Mouse (Mus musculus) ovary, postnatal 14 days (tissue): ENCODE measurements around the gene Padi2.

ENCODE experiments used
- DNase-seq: peaks from one replicate; pipeline ENCODE4 v3.0.0; 2022; ENCODE audit warnings: low spot score

The Padi2 gene

DNA sequence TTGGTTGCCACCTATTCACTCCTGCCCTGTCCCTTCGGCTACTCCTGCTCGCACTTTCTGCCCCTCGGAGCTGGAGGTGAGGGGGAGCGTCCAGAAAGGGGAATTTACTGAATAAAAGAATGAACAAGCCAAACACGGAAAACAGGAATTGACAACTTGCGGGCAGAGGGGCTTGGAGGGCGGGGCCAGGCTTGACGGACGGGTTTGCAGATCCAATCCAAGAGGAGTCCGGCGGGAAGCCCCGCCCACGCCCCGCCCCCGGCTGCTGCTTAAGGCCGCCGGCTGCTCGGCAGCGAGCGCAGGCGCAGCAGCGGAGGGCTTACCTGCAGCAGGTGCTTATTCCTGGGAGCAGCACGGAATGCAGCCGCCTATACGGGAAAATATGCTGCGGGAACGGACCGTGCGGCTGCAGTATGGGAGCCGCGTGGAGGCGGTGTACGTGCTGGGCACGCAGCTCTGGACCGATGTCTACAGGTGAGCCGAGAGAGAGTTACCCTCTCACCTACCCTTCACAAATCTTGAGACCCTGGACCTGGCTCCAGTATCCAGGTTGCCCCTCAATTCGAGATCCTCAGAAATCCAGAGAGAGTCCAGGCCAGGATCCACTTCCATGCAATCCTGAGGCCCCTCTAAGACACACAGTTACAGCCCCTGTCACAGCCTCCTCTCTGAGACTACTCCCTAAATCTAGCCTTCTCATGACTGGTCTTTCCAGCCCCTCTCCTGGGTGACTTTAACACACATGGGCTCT is at the start of gene Padi2:
TSS of gene Padi2 (plus strand) at position 269 of the 751 bp plus-strand sequence.
- DNase-seq: peak; percentile 46

DNA sequence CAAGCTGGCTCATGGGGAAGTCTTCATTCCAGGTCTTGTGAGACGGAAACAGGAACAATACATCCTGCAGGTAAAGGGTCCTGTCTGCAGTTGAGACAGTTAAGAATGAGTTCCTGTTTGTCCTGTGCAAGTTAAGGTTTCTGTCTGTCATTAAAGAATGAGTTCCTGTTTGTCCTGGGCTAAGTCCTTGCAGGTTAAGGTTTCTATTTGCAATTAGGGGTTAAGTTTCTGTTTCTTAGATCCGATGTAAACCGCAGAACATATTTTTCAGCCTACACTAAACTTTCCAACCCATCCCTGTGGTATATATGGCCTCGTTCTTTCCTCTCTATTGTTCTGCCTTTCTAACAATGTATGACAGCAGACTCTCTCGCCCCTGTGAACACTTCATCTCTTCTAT is 49.1 kb upstream of the Padi2 start:
- no peak for DNase-seq

DNA sequence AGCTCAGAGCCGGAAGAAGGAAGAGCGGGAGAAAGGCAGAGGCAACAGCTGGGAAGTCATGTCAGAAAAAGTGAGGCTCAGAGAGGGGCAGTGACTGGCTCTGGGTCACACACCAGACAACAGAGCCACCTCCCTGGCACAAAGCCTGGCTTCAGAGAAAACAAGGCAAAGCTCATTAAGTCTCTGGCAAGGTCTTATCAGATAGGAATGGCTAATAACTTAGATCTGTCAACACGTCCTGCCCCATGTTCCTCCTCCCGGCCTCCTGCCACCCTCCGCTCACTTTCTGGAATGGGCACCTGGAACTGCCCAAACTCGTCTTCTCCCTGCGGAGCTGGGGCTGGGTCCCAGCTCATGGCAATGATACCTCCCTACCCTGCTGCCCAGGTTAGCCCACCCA is 48.3 kb upstream of the Padi2 start:
- DNase-seq: no peak

DNA sequence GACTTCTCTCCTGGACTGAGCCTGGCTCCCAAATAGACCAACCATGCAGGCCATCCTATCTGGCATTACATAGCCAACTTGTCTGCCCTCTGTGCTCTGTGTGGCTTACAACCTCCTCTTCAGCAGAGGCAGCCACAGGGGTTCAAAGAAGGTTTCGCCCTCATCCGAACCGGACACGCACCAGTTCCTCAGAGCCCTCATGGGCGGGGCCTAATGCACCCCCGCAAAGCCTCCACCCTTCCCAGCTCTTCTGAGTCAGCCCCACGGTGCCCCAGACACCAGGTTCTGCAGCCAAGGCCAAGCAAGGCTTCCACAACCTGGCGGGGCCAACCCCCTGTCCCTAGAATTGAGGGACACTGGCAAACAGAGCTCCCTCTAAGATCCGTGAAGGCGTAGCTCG is 46.9 kb upstream of the Padi2 start:
- DNase-seq: no peak

DNA sequence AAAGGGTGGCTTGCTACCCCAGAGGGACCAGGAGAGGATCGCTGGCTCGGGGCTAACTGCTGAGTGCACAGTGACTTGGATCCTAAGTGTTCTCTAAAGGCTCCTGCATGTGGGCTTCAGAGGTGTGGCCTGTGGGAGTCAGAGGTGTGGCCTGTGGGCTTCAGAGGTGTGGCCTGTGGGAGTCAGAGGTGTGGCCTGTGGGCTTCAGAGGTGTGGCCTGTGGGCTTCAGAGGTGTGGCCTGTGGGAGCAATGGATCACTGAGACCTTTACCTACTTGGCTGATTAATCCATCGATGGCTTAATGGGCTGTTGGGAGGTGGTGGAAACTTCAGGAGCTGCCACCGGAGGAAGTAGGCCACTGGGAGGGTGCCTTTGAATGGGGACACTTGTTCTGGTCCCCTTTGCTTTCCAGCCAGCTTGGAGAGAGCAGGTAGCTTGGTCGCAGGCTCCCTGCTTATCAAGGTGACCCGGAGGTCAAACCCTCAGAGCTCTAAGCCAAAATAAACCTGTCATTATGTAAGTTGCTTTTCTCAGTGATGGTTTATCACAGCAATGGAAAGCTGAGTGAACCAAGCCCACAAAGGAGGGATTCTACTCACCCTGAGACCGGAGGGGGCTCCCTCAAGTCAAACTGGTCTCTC is 45.9 kb upstream of the Padi2 start:
- DNase-seq: no peak

DNA sequence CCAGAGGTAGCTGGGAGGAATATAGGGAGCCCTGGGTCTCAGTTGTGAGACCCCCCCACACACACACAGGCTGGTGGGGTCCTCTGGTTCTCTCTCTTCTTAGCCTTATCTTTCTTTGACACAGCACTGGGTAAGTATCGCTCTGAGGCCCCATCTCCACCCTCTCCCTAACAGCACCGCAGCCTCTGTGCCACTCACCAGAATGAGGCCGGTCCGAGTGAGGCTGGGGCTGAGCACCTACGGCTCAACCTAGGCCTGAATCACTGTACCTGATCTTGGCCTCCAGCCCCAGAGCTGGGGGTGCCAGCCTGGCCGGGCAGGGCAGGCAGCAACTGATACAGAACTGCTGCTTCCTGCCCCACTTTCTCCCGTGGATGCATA is 45.4 kb upstream of the Padi2 start:
- no peak for DNase-seq

GRCm38 (mm10) chr4:140862036-140862650 is 44.0 kb upstream of the Padi2 start:
- DNase-seq: no peak

DNA sequence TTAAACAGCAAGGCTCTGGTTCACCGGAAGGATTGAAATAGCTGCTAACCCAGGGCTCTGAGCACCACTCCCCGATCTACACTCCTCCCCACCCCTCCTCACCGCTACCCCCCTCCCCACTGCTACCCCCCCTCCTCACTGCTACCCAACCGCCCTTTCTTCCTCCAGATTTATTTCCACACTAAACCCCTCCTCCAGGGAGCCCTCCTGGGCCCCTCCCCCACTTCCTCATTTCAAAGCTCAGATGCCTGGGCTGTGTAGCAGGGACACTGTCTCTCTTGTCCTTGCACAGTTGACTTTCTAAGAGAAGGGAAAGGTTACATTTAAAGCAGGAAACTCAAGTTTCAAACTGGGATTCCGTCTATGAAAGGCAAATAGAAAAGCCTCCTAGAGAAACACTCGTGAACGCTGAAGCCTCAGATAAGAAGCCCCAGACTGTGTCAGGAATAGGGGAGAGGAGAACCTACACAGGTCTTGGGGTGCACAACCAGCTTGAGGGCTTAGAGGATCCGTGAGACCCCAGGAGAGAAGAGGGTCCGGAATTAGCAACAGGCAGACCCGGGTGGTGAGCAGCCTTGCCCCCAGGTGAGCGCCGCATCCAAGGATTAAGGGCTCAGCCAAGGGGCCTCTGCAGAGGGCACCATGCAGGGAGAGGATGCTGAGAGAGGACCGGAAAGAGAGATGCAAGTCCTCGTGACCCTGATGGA is 37.5 kb upstream of the Padi2 start:
- DNase-seq: no peak

- no peak for DNase-seq
Measured at GRCm38 (mm10) chr4:140869945-140870344, 36.2 kb upstream of the Padi2 start.

GRCm38 (mm10) chr4:140870876-140871275 is 35.3 kb upstream of the Padi2 start:
- DNase-seq: no peak

DNA sequence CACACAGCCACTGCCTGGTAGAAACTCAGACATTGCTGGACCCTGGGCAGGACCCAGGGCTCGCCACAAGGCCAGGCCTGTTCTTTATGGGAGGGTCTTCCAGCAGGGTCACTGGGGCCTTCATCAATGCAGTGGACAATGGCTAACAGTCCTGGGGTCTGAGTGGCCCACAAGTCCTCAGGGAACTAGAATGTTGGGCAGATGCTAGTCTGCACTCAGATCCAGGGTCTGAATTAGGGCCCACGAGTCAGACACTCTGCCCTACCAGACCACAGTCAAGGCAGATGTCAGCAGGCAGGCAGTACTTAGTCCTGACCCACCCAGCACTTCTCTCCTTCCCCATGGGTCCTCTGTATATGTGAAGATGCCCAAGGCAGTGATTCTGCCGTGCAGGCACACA is 34.8 kb upstream of the Padi2 start:
- no peak for DNase-seq

DNA sequence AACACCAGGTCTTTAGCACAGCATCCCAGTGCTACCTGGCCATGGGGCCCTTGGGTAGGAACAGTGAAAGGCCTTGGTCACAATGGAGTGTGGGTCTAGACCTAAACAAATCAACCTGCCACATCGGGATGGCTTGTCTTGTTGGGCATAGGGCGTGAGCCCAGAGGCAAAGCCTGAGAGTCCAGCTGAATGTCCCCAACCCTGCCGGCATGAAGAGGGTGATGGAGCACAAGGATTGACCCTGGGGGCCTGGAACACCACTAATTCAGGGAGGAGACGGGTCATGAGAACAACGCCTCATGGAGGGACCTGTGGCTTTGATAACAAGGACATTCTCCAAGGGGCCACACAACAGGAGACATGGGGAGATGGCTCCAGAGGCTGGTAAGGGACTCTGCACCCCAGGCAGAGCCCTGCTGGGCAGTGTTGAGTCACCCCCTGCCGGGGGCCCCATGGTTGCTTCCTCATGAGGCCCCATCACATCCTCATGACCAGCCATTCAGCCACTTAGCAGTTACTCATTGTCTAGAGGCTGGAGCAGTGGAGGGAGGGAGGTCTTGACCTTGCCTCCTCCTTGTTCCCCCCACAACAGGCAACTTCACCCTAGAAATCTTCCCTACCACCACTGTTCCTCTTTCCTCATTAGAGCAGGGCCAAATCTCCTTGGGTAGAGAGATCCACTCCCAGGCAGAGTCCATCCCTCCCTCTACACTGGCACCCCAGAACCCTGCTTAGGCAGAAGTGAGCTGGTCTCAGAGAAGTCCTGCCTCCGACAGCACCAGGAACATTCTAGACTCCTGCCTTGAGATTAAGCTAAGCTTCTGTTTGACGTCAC is 34.1 kb upstream of the Padi2 start:
- DNase-seq: no peak

GRCm38 (mm10) chr4:140872686-140872992 is 33.5 kb upstream of the Padi2 start:
- DNase-seq: no peak

DNA sequence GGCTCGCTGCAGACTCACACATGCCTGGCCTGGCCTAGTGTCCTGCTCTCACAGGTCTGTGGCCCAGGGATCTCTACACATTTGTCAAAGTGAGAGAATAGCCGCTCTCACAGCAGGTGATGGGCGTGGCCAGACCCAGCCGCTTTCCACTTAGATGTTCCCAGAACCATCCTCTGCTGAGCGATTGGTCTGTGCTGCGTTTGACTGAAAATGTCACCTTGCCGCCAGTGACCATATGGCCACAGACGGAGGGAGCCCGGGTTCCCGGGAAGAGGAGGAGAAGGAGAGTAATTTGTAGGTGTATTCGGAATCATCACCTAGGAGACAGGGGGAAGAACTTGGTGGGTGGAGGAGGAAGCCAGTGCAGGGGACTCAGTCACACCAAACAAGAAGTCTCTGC is 33.1 kb upstream of the Padi2 start:
- no peak for DNase-seq

DNA sequence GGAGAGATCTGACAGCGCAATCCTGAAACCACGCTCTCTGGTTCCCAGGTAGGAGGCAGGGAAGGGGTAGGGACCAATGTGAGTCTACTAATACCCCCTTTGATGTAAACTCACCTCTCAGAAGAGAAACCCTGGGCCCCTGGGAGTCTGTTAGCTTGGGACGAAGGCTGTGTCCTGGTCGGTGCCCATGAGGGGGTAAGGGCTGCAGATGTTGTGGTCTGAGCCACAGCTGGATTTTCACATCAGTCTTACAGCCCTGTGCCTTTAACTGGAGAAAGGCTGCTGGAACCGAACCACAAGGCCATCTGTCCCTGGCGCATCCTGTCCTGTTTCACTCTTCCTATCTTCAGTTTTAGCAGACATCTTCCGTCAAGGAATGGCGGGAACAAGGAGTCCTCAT is 30.0 kb upstream of the Padi2 start:
- DNase-seq: no peak

GRCm38 (mm10) chr4:140876681-140877080 is 29.5 kb upstream of the Padi2 start:
- no peak for DNase-seq

DNA sequence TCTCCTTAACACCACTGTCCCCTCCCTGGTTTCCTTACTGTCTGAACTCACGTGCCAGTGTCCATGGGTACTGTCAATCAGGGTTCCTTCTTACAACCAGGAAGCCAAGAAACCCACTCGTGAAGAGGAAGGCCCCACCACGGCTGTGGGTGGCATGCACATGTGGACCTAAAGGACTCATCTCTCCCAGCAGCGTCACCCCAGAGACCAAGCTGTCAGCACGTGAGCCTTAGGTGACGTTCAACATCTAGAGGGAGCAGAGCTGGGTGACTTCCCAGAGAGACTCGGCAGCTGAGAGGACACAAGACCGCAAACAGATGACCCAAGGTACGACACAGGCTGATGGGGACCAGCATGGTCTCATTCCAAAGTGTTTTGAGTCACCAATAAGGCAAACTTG is 28.7 kb upstream of the Padi2 start:
- DNase-seq: no peak

DNA sequence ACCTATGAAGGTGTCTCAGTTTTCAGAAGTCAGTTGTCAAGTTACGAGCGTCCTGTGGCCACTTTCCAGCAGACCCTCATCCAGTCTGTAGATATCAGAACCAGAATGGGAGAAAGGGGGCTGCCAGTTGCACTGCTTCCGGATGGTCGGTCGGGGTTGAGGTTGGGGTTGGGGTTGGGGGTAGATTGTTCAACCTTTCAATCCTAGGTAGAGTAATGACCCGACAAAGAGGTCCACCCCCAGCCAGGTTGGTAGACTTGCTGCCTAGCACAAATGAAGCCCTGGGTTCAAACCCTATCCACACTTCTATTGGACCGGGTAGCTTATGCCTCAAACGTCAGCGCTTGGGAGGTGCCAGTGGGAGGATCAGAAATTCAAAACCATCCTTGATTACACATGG is 27.5 kb upstream of the Padi2 start:
- DNase-seq: no peak

- DNase-seq: no peak
Measured at GRCm38 (mm10) chr4:140879116-140879515, 27.0 kb upstream of the Padi2 start.

- DNase-seq: no peak
Measured at GRCm38 (mm10) chr4:140879739-140880138, 26.4 kb upstream of the Padi2 start.

- DNase-seq: no peak
Measured at GRCm38 (mm10) chr4:140880207-140880606, 25.9 kb upstream of the Padi2 start.

DNA sequence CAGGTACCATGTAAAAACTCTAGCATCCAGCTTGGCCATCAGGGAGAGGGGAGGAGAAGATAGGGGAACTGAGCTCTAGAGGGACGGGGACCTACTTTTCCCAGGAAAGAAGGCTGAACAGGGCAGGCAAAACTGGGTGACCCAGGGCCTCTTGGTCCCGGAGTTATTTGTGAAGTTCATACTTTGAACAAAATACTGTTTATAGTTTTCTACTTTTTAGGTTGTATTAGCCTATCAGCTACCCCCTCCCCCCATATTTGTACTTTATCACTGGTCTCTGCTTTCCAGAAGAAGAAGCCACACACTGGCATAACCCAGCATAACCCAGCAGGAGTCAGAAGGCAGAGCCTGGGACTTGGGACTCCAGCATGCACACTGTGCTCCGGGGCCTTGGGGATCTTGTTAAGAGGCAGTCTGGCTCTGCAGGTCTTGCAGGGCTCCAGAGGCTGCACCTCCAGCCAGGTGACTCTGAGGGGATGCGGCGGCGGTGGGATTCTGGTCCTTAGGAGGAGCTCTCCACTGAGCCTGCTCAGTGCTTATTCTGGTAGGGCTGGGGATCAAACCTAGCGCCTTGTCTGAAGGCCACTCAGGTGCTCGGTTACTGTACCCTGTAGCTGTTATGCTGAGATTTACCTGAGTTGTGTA is 25.0 kb upstream of the Padi2 start:
- no peak for DNase-seq
